Mouse (Mus musculus) left cerebral cortex, adult 2 months (tissue): ENCODE results near the gene Shisa8. TPM values are rescaled to one million over a fixed set of nuclear protein-coding genes. Genes with fewer than 3 reads are reported as not detected.

ENCODE experiments used
- DNase-seq, 2 experiments: peaks; one replicate each; pipeline ENCODE4 v3.0.0; 2021 to 2022; ENCODE audit warnings: low spot score in 2 of 2, mixed read lengths in 1 of 2; ENCODE audit errors: extremely low spot score in 1 of 2
- H3K27ac ChIP-seq: fragments of 200-600 bp; 2 replicates; pipeline ENCODE4 v1.8.1; 2022
- H3K4me3 ChIP-seq: fragments of 200-600 bp; 2 replicates; pipeline ENCODE4 v1.8.1; 2022
- CTCF ChIP-seq: fragments of 200-600 bp; IDR thresholded peaks from 2 replicates; pipeline ENCODE4 v1.8.1; 2022; ENCODE audit warnings: antibody characterized with exemption, mild to moderate bottlenecking, moderate library complexity
- intact Hi-C: fragments of 180-260 bp; cut with DNase I; formaldehyde crosslinking; loops from one replicate; pipeline ENCODE4 v1.15.1; 2025
- total RNA-seq, 2 experiments: library from RNA; stranded (reverse); gene quantifications; 2 replicates each; pipeline ENCODE4 v1.2.3; 2021

Shisa8 gene
- total RNA-seq, 2 experiments from 2014 or later = 2.1 to 2.7 TPM

GRCm38 (mm10) chr15:82198342-82198741 is 14.3 kb downstream of the Shisa8 start:
- no peak for DNase-seq
- intact Hi-C loops = no loop called here
- Histone ChIP-seq H3K4me3 (no peak overlapping the region), H3K27ac (no peak overlapping the region)
- no peak for TF ChIP-seq CTCF

- Histone ChIP-seq H3K27ac (no peak overlapping the region), H3K4me3 (no peak overlapping the region)
- intact Hi-C loops = no loop called here
- no peak for DNase-seq
- no peak for TF ChIP-seq CTCF
Measured at GRCm38 (mm10) chr15:82197937-82198336, 14.7 kb downstream of the Shisa8 start.

GRCm38 (mm10) chr15:82197246-82197750 is 15.3 kb downstream of the Shisa8 start:
- intact Hi-C loops = no loop called here
- no peak for TF ChIP-seq CTCF
- no peak for DNase-seq
- no peak overlapping the region for H3K27ac ChIP-seq
- no peak overlapping the region for H3K4me3 ChIP-seq

GRCm38 (mm10) chr15:82196300-82196699 is 16.3 kb downstream of the Shisa8 start:
- Histone ChIP-seq H3K4me3 (no peak overlapping the region), H3K27ac (no peak overlapping the region)
- no peak for DNase-seq
- intact Hi-C loops = no loop called here
- no peak for TF ChIP-seq CTCF

- TF ChIP-seq CTCF = no peak
- H3K27ac ChIP-seq = no peak overlapping the region
- no peak for DNase-seq
- intact Hi-C loops = no loop called here
- H3K4me3 ChIP-seq = no peak overlapping the region
Measured at GRCm38 (mm10) chr15:82192617-82193016, 20.0 kb downstream of the Shisa8 start.

GRCm38 (mm10) chr15:82188481-82189240 is 24.0 kb downstream of the Shisa8 start:
- intact Hi-C loops = no loop called here
- H3K4me3 ChIP-seq = no peak overlapping the region
- H3K27ac ChIP-seq = no peak overlapping the region
- peak; percentile 56 for TF ChIP-seq CTCF
- no peak for DNase-seq

GRCm38 (mm10) chr15:82187924-82188323 is 24.7 kb downstream of the Shisa8 start:
- intact Hi-C loops = no loop called here
- DNase-seq = no peak
- no peak overlapping the region for H3K27ac ChIP-seq

GRCm38 (mm10) chr15:82187401-82187800 is 25.2 kb downstream of the Shisa8 start:
- H3K4me3 ChIP-seq = no peak overlapping the region
- no peak for DNase-seq
- intact Hi-C loops = no loop called here
- no peak overlapping the region for H3K27ac ChIP-seq
- TF ChIP-seq CTCF = no peak; the same call in none of the 2 replicates

More at GRCm38 (mm10) chr15:82187924-82188323, 24.7 kb downstream of the Shisa8 start:
- H3K4me3 ChIP-seq = no peak overlapping the region
- no peak for TF ChIP-seq CTCF

- no peak overlapping the region for H3K4me3 ChIP-seq
- intact Hi-C loops = no loop called here
- TF ChIP-seq CTCF = no peak
- no peak overlapping the region for H3K27ac ChIP-seq
- DNase-seq = no peak
Measured at GRCm38 (mm10) chr15:82186931-82187330, 25.7 kb downstream of the Shisa8 start.

- no peak for DNase-seq
- Histone ChIP-seq H3K27ac (no peak overlapping the region), H3K4me3 (no peak overlapping the region)
- intact Hi-C loops = no loop called here
- TF ChIP-seq CTCF = no peak
Measured at GRCm38 (mm10) chr15:82186131-82186530, 26.5 kb downstream of the Shisa8 start.

GRCm38 (mm10) chr15:82185062-82185783 is 27.4 kb downstream of the Shisa8 start:
- H3K27ac ChIP-seq = no peak overlapping the region
- intact Hi-C loops = no loop called here
- no peak for DNase-seq
- no peak for TF ChIP-seq CTCF
- H3K4me3 ChIP-seq = no peak overlapping the region

- TF ChIP-seq CTCF = no peak
- intact Hi-C loops = no loop called here
- Histone ChIP-seq H3K27ac (no peak overlapping the region), H3K4me3 (no peak overlapping the region)
- DNase-seq = no peak
Measured at GRCm38 (mm10) chr15:82184656-82185055, 28.0 kb downstream of the Shisa8 start.
